Mouse (Mus musculus) lung, postnatal 4 days (tissue): ENCODE measurements around the gene Pard3b.

Experiments
- DNase-seq, 2 experiments: peaks; one replicate each; pipeline ENCODE4 v3.0.0; 2021

The Pard3b gene

DNA sequence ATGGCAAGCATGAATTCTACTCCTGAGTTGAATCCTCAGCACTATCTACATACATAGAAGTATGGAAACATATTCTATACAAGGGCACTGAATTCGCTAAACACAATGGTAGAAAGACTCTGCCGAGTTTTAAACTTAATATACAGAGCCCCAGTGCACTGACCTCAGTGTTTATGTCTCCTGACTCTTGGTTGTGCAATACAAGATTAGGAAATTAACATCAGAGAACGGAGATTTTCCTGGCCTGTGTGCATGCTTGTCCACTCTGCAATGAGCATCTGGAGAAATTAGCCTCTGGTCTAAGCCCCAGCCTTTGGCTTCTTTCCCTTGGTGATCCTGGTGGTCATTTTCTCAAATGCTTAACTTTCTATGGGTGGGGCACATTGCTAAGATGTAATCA, 774.4 kb downstream of the Pard3b start:
- DNase-seq = no peak

DNA sequence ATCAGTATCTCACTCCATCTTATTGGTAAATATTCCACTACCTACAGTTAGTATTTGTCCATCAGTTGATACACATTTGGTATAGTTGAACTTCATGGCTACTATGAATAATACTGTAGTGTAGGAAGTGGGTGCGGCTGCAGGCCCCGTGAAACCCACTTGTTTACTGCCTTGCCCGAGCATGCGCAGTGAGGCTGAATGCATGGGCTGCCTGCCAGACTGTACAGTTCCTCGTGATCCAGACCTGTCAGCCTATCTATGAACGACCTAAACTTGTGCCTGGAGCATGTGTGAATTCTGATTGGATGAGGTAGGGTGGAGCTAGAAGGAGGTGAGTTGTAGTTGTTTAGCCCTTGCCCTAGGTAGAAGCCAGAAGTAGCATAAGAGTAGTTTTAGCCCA, 775.9 kb downstream of the Pard3b start:
- peak; percentile 20 to 53 for DNase-seq

DNA sequence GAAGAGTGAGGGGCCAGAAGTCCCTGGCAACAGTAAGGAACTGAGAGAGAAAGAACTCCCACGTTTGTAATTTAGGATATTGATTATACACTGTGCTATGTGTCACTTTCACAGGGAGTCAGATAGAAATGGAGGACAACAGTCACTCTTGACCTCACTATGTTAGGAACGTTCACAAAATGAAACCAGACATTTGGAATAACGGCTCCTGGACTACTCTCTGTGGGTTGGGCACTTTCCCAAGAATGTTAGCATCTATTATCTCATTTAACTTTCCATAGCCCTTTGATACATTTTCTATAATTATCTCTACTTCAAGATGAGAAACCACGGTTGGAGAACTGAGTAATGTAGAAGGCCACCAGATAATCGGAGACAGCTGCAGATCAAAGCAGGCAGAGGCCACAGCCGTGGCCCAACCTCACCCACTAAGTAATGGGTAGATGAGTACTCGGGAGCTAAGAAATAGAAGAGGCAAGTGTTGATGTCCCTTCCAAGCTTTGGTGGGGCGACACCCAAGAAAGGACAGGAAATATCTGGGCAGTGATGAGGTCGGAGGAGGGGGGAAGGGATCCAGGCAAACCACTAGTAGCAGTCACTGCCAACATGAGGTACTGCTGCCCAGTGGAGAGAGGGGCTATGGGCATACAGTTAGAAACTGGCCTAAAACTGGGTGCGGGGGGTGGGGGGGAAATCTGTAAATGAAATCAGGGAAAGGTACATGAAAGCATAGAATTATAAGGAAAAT, 778.2 kb downstream of the Pard3b start:
- DNase-seq = no peak

DNA sequence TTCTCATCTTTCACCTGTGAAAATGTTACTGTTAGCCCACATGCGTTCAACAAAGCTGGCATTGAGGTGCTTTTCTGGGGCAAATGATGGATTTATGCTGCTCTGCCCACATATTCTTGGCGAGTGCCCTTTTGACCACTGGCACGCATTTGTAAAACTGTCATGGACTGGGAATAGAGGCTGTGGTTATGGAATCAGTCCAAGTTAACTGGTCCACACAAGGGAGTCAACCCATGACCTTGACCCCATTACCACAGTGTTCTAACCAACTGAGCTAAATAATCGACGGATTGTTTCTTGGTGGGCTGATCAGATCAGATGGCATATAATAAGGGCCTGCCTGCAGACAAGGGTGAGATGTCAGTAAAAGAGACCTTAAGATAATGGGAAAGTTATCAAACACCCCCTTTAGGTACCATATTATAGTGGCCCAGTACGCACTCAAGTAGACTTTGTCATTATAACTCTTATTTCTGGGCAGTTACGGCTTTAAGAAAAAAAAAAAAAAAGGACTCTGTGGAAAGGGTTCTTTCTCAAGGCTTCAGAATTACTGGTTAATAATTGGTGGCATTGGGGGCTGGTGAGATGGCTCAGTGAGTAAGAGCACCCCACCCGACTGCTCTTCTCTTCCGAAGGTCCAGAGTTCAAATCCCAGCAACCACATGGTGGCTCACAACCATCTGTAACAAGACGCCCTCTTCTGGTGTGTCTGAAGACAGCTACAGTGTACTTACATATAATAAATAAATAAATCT, 784.4 kb downstream of the Pard3b start:
- DNase-seq = no peak

DNA sequence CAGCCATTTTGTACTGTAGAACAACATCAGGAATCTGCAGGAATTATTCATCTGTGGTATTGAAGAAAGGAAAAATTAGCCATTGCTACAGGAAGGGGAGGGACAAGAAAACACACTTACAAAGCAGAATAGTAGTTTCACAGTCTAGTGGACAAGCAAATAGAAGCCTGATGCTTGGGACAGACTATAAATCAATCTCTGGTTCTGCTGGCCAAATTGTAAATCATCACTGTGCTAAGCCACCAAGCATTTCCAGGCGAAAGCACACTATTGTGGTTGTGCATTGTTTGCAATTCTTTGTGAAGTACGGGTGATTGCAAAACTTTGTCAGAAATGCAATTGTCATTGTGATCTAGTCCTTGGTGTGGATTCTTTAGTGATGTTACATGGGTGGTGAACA, 786.7 kb downstream of the Pard3b start:
- no peak for DNase-seq

DNA sequence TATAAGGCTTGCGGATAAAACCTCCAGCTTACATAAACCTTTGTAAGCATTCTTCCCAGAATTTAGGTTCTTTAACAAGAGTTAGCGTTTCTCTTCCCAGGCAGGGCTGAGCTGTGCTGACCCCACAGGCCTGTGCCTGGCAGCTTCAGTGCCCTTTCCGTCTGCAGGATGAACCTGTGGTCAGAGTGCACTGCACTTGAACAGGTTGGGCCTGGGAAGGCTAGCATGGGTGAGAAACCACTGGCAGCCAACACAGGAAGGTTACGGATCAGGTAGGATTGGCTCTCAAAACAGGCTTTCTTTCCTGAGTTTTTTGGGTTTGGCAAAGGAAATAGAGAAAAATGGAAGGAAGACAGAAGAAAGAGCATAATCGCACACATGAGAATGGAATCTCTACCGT, 790.1 kb downstream of the Pard3b start:
- DNase-seq = no peak

DNA sequence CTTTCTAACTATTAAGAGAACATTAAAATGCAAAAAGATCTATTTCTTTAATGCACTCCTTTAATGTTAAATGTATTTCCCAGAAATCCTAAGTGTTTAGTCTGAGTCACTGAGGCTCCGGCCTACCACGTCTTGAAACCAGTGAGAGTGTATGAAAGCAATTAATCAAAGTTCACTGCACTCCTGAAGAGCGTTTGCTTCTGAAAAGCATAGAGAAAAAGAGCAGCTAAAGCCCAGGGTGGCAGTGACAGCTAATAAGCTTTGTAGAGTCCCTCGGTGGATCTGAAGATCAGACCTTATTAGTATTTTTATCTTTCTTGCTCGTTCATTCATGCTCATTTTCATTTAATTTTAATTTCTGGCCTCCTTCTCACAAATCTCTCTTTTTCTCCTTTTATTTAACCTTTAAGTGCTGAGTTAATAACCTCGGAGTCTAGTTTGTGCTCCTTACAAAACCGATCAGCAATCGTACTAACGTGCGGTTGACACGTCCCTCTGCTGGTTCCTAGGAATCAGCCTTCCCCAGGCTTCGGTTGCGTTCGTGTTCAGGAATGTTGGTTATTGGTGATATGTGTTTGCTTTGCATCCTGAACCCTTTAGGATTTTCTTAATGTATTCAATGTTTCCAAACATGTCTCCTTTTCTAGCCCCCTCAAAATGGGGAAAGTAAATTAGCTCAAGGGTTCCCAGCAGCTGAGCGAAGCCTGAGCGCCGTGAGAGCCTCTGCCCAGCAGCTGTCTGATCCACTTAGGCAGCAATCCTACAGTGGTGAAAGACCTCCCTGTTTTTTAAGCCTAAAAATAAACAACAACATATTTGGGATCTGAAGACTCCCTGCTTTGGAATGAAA, 790.9 kb downstream of the Pard3b start:
- DNase-seq = no peak

DNA sequence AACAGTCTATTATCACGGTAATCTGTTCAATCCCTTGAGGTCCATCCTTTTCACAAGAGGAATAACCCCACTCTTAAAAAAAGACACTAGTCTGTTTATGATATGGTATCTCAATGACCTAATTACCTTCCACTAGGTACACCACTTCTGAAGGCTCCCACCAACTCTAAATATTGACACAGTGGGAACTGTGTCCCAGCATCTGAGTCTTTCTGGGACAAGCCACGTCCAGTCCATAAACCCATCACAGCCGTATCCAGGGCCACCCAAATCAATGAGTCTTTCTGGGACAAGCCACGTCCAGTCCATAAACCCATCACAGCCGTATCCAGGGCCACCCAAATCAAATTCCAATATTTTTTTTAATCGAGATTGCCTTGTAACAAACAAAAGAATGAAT, 792.4 kb downstream of the Pard3b start:
- no peak for DNase-seq

DNA sequence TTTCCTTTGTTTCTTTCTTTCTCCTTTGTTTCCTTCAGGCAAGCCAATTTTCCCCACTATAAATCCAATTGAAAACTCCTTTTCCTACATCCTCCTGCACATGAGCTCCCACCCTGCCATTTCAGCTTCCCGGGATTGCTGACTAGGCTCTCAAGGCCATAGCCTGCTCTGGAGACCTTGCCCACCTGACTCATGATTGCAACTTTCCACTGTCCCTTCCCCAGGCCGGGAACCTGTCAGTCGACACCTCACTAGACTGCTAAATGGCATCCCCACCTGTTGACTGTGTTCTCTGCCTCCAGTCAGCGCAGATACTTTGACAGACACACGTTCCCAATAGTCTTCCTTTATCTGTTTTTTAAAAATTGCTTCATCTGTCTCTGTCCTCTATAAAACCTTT, 795.3 kb downstream of the Pard3b start:
- DNase-seq = no peak

DNA sequence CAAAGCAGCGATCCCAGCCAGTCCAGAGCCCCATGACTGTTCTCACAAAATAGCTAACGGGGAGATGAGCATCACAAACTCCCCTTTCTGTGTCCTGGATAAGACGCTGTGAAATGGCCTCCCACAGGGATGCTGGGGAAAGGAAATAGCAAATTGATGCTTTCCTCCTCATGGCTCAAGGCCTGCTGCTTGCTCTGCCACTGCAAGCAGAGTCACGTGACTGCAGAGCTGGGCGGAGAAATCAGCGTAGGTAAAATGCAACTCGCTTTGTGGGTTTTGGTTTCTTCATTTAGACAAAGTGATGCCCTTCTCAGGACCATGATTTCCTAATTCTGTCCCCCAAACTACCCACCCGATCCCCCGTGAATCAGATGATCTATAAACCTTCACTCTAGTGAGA, 797.2 kb downstream of the Pard3b start:
- no peak for DNase-seq

DNA sequence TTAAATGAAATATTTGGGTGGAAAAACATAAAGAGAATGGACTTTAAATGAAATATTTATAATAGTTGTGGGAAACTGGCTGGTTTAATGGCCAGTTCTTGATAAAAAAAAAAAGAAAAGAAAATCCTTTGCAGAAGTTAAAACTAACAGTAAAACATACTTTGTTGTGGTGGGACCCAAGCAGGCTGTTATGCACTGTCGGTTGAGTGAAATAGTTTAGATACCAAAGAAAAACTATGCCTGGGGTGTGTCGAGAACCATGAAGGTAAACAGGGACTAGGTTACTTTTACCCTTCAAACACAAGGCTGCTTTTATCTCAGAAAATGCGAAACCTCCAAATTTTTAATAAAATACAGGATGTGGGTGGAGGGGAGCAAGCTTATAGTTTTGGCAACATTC, 797.7 kb downstream of the Pard3b start:
- no peak for DNase-seq

DNA sequence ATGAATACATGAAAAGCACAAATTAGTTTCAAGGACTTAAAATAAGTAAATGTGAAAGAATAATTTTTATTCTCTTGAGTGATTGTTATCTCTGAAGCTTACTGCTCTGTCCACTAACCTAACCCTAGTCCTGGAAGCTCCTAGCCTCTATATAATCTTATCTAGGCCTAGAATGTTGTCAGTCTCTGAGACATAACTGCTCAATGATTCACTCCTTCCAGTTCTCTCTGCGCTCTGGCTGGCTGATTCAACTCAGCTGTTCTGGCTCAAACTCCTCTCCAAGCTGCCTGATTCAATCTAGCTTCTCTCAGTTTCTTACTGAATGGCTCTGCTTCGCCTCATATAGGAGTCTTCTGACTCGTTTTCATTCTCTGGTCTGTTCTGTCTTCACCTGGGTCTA, 798.9 kb downstream of the Pard3b start:
- no peak for DNase-seq

DNA sequence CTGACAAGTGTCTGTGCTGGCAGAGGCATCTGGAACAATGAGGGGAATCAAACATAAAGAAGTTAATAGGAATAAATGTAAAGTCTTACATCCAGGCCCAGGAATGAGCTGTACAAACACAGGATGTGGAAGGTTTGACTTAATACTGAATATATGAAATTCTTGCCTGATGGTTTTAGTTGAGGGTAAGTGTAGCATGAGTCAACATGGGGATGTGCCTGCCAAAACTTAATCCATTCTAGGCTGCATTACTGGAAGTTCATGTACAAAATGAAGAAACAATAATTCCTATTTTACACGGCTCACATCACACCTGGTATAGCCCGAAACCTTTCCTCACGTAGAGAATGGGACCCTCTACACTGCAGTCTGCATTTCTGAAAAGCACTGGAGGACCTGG, 805.8 kb downstream of the Pard3b start:
- DNase-seq = no peak

DNA sequence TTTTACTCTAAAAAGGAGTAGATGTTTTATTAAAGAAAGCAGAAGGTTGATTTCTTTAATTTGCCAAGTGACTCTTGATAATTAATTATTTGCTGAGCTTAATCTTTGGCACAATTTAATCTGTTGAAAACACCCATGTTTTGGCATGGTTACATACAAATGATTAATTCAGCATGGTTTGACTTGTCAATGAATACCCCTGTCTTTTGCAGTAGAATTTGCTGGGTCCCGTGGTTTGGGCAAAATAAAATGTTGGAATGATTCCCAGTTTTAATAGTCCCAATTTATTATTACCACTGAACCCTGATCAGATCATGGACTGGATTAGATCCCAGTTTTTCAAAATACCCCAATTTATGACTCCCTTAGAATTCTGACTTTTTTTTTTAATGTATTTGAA, 808.2 kb downstream of the Pard3b start:
- DNase-seq = no peak

DNA sequence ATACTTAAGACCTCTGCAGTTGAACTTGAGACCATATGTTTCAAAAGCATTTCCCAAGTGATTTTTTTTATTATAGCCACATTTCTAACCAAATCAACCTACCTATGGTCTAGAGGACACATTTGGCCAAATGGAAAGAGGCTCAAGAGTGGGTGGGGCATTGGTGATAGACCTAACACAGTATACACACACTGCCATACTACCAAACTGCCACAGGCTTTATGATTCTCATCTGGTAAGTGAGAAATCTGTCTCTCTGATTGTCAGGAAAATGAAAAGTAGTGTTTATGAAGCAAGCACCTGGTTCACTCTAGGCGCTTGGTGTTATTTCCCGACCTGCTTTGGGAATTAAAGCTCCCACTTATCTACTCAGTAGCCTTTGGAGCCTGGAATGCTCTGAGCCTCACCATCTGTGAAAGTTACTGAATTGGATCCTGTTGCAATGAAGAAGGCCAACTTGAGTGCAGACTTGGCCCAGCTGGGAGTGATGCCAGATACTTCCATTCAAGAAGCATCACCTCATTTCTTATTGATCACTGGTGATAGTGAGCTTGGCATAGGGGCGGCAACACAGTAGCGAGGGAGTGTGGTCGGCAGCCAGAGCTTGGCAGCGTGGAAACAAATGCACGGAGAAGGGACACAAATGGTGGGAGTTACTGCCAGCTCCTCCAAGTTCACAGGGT, 810.7 kb downstream of the Pard3b start:
- DNase-seq = no peak

DNA sequence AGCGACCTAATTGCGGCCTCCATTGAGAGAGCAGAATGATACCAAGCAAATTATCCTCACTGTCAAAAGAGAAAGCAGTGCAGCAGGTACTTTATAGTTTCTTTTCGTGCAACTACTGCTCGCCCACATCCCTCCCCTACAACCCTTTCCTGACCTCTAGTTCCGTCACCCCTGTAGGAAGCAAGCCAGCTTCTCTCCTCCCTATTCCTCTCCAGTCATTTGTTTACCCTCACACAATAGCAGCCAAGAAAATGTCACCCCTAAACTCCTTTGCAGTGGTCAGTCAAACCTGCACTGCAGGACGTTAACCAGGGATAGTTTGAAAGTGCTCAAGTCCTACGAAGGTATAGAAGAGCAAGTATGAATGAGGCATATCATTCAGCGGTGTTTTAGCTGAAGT, 826.9 kb downstream of the Pard3b start:
- DNase-seq = peak; percentile 8 to 26

DNA sequence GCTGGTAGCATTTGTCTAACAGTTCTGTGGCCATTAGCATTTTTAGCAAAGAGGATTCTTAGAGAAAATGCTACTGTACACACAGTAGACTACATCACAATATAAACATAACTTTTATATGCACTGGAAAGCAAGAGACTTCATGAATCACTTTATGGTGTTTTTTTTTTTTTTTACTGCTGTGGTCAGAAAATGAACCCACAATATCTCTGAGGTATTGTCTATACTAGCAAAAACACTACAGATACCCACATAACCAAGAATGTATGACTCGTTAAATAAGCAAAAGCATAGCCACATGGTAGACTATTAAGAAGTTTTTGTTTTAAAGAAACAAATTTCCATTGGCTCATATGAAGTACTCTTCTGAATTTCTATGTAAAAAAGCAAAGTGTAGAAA, 827.9 kb downstream of the Pard3b start:
- no peak for DNase-seq

DNA sequence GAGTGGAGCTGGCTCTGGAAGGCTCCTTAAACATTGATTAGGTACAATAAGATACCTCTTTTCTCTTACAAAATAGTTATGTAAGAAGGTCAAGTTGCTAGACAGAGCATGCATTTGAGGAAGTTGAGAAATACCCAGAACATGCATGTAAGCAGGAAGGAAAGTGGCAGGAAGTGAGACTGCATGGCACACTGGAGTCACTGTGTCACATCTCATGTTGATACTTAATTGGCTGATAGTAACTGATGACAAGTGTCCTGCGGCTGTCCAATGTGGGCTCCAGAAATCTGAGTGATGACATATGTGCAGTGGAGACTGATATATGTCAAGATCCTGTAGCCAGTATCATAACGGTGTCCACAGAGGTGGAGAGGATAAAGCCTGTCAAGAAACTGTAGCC, 844.4 kb downstream of the Pard3b start:
- peak in 1 of 2 experiments; percentile 12 for DNase-seq

DNA sequence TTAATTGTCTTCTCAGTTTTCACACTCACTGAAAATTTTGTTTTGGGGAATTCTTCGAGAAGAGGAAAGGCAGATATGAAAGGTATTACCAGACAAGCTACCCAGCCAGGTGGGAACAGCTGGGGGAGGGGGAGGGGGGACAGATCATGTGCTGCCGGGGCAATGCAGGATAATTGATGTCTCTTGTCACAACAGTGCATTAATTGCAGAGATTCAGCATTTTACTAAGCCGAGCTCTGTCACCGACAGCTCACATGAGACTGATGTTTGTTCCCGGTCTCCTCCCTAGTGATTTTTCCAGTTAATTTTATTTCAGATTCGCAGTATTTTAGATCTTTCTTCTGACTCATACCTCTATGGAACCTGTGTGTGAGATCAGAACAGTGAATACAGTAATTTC, 850.2 kb downstream of the Pard3b start:
- no peak for DNase-seq

DNA sequence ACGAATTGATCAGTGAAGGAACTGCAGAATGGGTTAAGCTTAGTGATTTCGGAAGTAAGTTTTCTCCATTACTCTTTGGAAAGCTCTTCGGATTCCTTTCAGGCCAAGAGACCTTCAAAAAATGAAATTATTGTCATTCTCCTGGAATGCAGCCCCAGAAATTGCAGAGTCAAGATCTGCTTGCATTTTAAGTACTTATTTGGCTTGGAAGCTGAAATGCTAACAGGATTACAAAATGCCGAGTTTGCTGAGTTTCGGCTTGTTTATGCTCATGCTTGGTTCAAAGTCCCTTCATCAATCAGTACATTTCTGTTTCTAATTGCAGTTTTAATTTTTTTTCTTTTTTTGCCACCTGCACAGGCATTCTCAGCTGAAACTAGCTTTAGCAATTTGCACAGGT, 860.5 kb downstream of the Pard3b start:
- no peak for DNase-seq

DNA sequence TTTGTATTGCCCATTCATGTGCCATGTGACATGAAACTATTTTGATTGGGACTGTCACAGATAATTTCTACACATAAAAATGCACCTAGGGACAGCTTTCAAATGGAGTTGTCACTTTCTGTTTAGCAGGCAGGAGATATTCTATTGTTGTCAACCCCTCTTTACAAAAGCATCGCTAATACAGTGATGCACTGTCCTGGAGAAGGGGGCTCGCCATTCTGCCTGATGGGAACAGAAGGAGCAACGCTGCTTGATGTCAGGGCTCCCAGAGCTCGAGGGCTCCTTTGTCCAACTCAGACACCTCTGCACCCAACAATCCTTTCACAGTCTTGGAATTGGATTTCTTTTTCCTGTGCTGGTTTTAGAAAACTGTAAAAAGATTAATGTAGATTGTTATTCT, 871.9 kb downstream of the Pard3b start:
- DNase-seq = no peak

DNA sequence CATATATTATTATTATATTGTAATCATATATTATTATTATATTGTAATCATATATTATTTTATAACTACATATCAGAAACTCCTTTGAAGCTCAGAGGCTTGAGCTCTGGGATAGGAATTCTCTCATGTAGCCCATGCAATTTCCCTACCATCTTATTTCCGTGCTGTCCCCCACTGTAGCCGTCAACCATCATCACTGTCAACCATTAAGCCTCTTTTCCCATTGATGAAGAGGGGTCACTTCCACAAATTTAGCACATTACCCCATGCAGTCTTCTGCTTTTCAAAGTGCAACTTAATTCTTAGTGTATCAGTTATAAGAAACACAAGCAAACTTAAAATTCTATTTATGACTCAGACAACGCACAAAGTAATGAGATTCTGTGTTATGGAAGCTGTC, 873.1 kb downstream of the Pard3b start:
- no peak for DNase-seq

DNA sequence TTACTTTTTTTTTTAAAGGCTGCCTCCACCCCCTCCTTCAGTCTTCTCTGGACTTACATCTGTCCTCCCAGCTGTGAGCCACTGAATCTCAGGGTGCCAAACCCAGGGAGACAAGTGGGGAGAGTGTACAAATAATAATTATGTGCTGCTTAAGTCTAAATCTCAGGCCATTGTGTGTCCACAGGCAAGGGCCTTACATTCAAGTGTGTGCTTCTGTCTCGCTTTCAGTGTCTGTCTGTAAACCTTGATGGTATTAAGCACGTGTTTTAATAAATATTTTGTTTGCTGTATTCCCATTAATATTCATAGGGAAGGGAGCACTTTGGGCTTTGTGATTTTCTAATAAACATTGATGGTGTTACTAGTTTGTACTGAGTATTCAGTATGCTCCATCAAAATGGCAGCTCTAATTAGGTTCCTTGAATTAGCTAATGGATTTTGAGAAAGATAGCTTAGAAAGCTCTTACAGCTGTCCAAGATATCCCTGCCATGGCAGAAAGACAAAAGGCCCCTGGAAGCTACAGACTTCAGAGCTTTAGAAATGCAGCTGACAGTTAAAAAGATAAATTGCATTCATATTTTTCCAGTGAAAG, 880.1 kb downstream of the Pard3b start:
- no peak for DNase-seq
